9 mouse cellular contexts compared by ENCODE assay signal in the genomic region with DNA sequence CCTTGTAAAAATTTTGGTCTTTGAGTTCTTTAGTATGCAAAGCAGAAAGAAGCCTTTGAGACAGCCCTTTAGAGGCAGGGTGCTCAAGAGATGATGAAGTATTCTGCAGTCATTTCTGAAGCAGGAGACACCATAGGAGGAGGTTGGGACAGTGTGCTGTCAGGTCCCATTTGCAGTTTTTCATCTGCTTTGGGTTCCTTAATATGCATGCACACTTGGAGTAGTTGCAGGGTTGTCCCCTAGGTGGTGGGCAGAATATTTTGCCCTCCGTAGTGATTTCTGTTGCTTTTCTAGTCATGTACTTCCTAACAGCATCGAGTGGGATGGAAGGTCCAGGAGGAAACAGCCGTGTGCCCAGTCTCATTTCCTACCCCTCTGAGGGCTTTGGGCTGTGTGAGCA.
DNase-seq lines count a peak whose midpoint lies in the region; ATAC-seq and TF ChIP-seq lines count a peak whose summit lies in the region.
"Had no signal": no experiment of that assay in that cellular context is flagged by ENCODE, and none has a peak within 500 bp of the region (broad histone marks: within the 10 kb centered on the region; RNA-seq: fewer than 3 reads in every experiment).

No protein-coding gene starts in this region.

- no peak overlapping the region for H3K4me3 ChIP-seq in neural tube, embryonic 12.5 days
- H3K4me3 ChIP-seq in liver, embryonic 15.5 days (replicated peaks) = peak overlapping the region; percentile 32
- H3K4me3 ChIP-seq in stomach, postnatal 0 days (ENCODE audit: low read depth, low read length) = no peak overlapping the region

- WGBS in neural tube, embryonic 12.5 days = 70% methylated on average over 3 of the region's 3 CpGs
- 20% methylated on average over 3 of the region's 3 CpGs for WGBS in liver, embryonic 15.5 days (ENCODE audit: insufficient replicate concordance)
- 53% methylated on average over 3 of the region's 3 CpGs for WGBS in stomach, postnatal 0 days

- no peaks in the 10 kb centered on the region for H3K9me3 ChIP-seq in neural tube, embryonic 12.5 days
- no peaks in the 10 kb centered on the region for H3K9me3 ChIP-seq in liver, embryonic 15.5 days (replicated peaks)
- H3K9me3 ChIP-seq in stomach, postnatal 0 days (ENCODE audit: control insufficient read depth, low read length) = no peaks in the 10 kb centered on the region

- peak; percentile 9 for DNase-seq in cerebellum, adult 9-10 months
- DNase-seq in cerebellum, adult 9-11 months = no peak
- DNase-seq in neural tube, embryonic 10.5 days (ENCODE audit: extremely low spot score, low spot score) = no peak
- DNase-seq in stomach, postnatal 0 days (ENCODE audit: low spot score) = no peak
- DNase-seq in cerebellum, postnatal 36 days = no peak
- DNase-seq: cerebellum, postnatal 14 days had no signal

- no peak overlapping the region for H3K27ac ChIP-seq in neural tube, embryonic 12.5 days
- H3K27ac ChIP-seq in liver, embryonic 15.5 days (replicated peaks) = no peak overlapping the region
- H3K27ac ChIP-seq in stomach, postnatal 0 days (replicated peaks) = no peak overlapping the region

- no peaks in the 10 kb centered on the region for H3K36me3 ChIP-seq in neural tube, embryonic 12.5 days
- H3K36me3 ChIP-seq in liver, embryonic 15.5 days (replicated peaks) = no peaks in the 10 kb centered on the region
- H3K36me3 ChIP-seq in stomach, postnatal 0 days (ENCODE audit: control insufficient read depth, insufficient read depth, low read length) = no peaks in the 10 kb centered on the region

- no peak for TF ChIP-seq EP300 in stomach, postnatal 0 days (optimal IDR thresholded peaks at IDR 0.05)

- peak; percentile 32; the same call in 1 of the 2 replicates for TF ChIP-seq CTCF in stomach, postnatal 0 days (IDR thresholded peaks at IDR 0.05; ENCODE audit: low read depth)

- peak overlapping the region; percentile 79 for H3K4me2 ChIP-seq in neural tube, embryonic 12.5 days (replicated peaks)
- H3K4me2 ChIP-seq in liver, embryonic 15.5 days = peak overlapping the region; percentile 25
- peak overlapping the region; percentile 12 for H3K4me2 ChIP-seq in stomach, postnatal 0 days (replicated peaks; ENCODE audit: low read depth)

- H3K9ac ChIP-seq in neural tube, embryonic 12.5 days = no peak overlapping the region
- H3K9ac ChIP-seq in liver, embryonic 15.5 days = no peak overlapping the region
- H3K9ac ChIP-seq in stomach, postnatal 0 days (ENCODE audit: low read length) = no peak overlapping the region

- no peak for ATAC-seq in neural tube, embryonic 12.5 days (ENCODE audit: low FRiP score, low read depth)
- ATAC-seq in liver, embryonic 15.5 days (ENCODE audit: insufficient read depth) = no peak
- ATAC-seq in stomach, postnatal 0 days (ENCODE audit: low FRiP score, low TSS enrichment) = no peak
- no peak for ATAC-seq in frontal cortex, adult (ENCODE audit: low TSS enrichment)

- no peaks in the 10 kb centered on the region for H3K27me3 ChIP-seq in neural tube, embryonic 12.5 days (replicated peaks)
- peaks cover 7% of the 10 kb centered on the region for H3K27me3 ChIP-seq in liver, embryonic 15.5 days
- H3K27me3 ChIP-seq in stomach, postnatal 0 days (ENCODE audit: control insufficient read depth, insufficient read depth, low read length) = no peaks in the 10 kb centered on the region; the same call in 1 of the 2 replicates

- H3K4me1 ChIP-seq in neural tube, embryonic 12.5 days = peaks cover 14% of the 10 kb centered on the region
- peaks cover 46% of the 10 kb centered on the region for H3K4me1 ChIP-seq in liver, embryonic 15.5 days (replicated peaks)
- H3K4me1 ChIP-seq in stomach, postnatal 0 days (replicated peaks; ENCODE audit: control insufficient read depth, insufficient read depth) = peaks cover 4% of the 10 kb centered on the region

Comparison
In these comparisons a context has a peak if more than half of its experiments do, and no peak if none do; other contexts are left out.
1. H3K4me2 ChIP-seq: peak in every context shown above with its lines; median percentile 79 in neural tube, embryonic 12.5 days; 25 in liver, embryonic 15.5 days; 12 in stomach, postnatal 0 days.